Mouse (Mus musculus): ENCODE data around the gene Kcnh2. TPM values are rescaled to one million over a fixed set of nuclear protein-coding genes. Genes with fewer than 3 reads are reported as not detected.

The Kcnh2 gene
- total and polyA plus RNA-seq, 3 experiments, result 1.8 to 6.8 TPM; not detected in 1

DNA sequence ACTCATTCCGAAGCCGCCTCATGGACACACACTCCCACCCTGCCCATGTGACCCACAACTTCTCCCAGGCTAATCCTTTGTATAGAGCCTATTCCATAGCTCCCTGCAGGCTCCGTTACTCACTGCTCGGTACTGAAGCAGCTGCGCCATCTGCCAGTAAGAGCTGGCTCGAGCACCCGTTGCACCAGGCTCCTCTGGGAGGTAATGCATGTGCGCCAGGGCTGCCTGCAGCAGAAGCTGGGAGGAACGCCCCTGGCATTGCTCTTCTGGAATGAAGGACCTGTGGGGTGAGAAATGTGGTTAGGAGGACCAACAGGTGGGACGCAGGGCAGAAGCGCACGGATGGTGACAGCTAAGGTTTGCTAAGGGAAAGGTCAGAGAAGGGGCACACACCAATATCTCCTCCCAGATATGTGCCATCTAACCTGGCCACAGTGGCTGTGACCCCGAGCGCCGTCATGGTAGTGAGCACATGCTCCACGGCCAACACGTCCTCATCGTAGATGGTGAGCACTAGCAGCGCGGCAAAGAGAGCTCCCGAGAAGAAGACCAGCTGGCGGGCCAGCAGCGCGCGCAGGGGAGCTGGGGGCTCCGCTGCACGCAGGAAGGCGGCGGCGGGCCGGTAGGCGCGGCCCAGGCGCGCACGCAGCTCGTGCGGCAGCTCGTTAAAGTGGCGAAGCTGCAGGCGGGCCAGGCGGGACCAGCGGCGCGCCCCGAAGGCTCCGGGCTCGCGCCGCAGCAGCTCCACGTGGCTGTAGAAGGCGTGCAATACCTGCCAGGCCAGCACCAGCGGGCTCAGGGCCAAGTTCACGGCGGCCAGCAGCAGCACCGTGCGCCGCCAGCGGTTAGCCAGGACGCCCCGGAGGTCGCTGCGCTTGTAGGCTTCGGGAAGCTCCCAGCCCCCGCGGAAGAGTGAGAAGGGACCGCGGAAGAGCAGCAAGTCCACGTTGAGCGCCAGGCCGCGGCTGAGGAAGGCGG lies 36.1 kb upstream of the Kcnh2 start (continued):
- TF ChIP-seq SMC3 (IDR thresholded peaks at IDR 0.05; ENCODE audit: low read depth, low read length), result peak; percentile 51
- peak; percentile 92 for TF ChIP-seq MXI1 (IDR thresholded peaks at IDR 0.05; ENCODE audit: low read depth, low read length)
- TF ChIP-seq ZC3H11A (IDR thresholded peaks at IDR 0.05; ENCODE audit: low read depth, low read length), result no peak
- peak; percentile 90 for TF ChIP-seq MAX (IDR thresholded peaks at IDR 0.05; ENCODE audit: low read length)
- TF ChIP-seq ZMIZ1 (IDR thresholded peaks at IDR 0.05; ENCODE audit: low read depth, low read length), result peak; percentile 57; the same call in 1 of the 2 replicates
- TF ChIP-seq TAL1 (IDR thresholded peaks at IDR 0.05; ENCODE audit: low read length), result no peak
- TF ChIP-seq MYC (IDR thresholded peaks at IDR 0.05; ENCODE audit: low read depth, low read length), result peak; percentile 91
- no peak for TF ChIP-seq JUND (IDR thresholded peaks at IDR 0.05; ENCODE audit: low read depth, low read length)
- no peak for TF ChIP-seq CHD2 (IDR thresholded peaks at IDR 0.05; ENCODE audit: low read length)
- TF ChIP-seq E2F4 (IDR thresholded peaks at IDR 0.05; ENCODE audit: borderline replicate concordance, low read depth, low read length), result no peak
- TF ChIP-seq TCF12 (IDR thresholded peaks at IDR 0.05; ENCODE audit: low read depth, low read length), result peak; percentile 24; the same call in 1 of the 2 replicates
- TF ChIP-seq MEF2A (IDR thresholded peaks at IDR 0.05; ENCODE audit: extremely low read depth, insufficient replicate concordance, low read depth, low read length, poor library complexity, severe bottlenecking), result no peak
- TF ChIP-seq SIN3A (IDR thresholded peaks at IDR 0.05; ENCODE audit: low read length), result peak; percentile 75; the same call in 1 of the 2 replicates
- no peak for TF ChIP-seq MAZ (IDR thresholded peaks at IDR 0.05; ENCODE audit: low read depth, low read length)
- peak; percentile 86; the same call in 1 of the 2 replicates for TF ChIP-seq UBTF (IDR thresholded peaks at IDR 0.05; ENCODE audit: borderline replicate concordance, insufficient read depth, low read depth, low read length)
- no peak for TF ChIP-seq ZNF384 (IDR thresholded peaks at IDR 0.05; ENCODE audit: low read depth, low read length)
- TF ChIP-seq USF1 (IDR thresholded peaks at IDR 0.05; ENCODE audit: low read depth, low read length), result peak; percentile 75

GRCm38 (mm10) chr5:24385887-24386550 lies 34.6 kb upstream of the Kcnh2 start:
- Histone ChIP-seq H3K4me3 (ENCODE audit: control insufficient read depth in 1 of 2, insufficient read depth in 1 of 2, low read depth in 2 of 2, low read length in 2 of 2) (no peak overlapping the region; a peak in 1 of 4 replicates), H3K9me3 (replicated peaks; ENCODE audit: insufficient read depth, low read length) (no peaks in the 10 kb centered on the region), H3K27me3 (ENCODE audit: control insufficient read depth in 1 of 2, insufficient read depth in 2 of 2, low read length in 2 of 2) (no peaks in the 10 kb centered on the region), H3K9ac (ENCODE audit: control insufficient read depth, low read depth, low read length, poor library complexity, severe bottlenecking) (peak overlapping the region; percentile 77), H3K27ac (ENCODE audit: control insufficient read depth, low read depth, low read length) (no peak overlapping the region), H3K79me2 (ENCODE audit: control insufficient read depth, insufficient read depth, low read length, poor library complexity) (peaks cover 29% of the 10 kb centered on the region), H3K4me1 (ENCODE audit: control insufficient read depth in 1 of 2, insufficient read depth in 2 of 2, low read length in 2 of 2) (peaks cover 18 to 60% of the 10 kb centered on the region in 2 experiments), H3K36me3 (ENCODE audit: control insufficient read depth in 1 of 2, insufficient read depth in 2 of 2, low read length in 2 of 2) (peaks cover 0 to 38% of the 10 kb centered on the region in 2 experiments; a peak in 2 of 4 replicates)
- TF ChIP-seq POLR2AphosphoS2 (IDR thresholded peaks at IDR 0.05; ENCODE audit: low read length) (no peak), RAD21 (IDR thresholded peaks at IDR 0.05; ENCODE audit: low read depth, low read length) (no peak), POLR2AphosphoS5 (IDR thresholded peaks at IDR 0.05; ENCODE audit: borderline replicate concordance, low read depth, low read length) (no peak), RCOR1 (IDR thresholded peaks at IDR 0.05; ENCODE audit: low read depth, low read length) (no peak)
- DNase-seq (ENCODE audit: low read depth, low spot score), result no peak
